ENCODE assay signal across 26 mouse cellular contexts in genomic region chr15:25331877-25332445, GRCm38 (mm10).
DNase-seq lines count a peak whose midpoint lies in the region; ATAC-seq and TF ChIP-seq lines count a peak whose summit lies in the region.
"Had no signal": no experiment of that assay in that cellular context is flagged by ENCODE, and none has a peak within 500 bp of the region (broad histone marks: within the 10 kb centered on the region; RNA-seq: fewer than 3 reads in every experiment).

No protein-coding gene starts in this region.

- H3K27ac ChIP-seq in hindbrain, embryonic 11.5 days (ENCODE audit: low read depth, low read length), result no peak overlapping the region
- H3K27ac ChIP-seq in hindbrain, embryonic 12.5 days, result no peak overlapping the region
- H3K27ac ChIP-seq in ES-E14 (ENCODE audit: insufficient read depth, low read depth, low read length, poor library complexity, severe bottlenecking), result peak overlapping the region; percentile 95; the same call in 1 of the 2 replicates
- no peak overlapping the region for H3K27ac ChIP-seq in stomach, postnatal 0 days (replicated peaks)
- H3K27ac ChIP-seq: embryonic facial prominence, embryonic 13.5 days; forebrain, embryonic 10.5 days; heart, embryonic 15.5 days; limb, embryonic 12.5 days; liver, embryonic 15.5 days had no signal

- 47% methylated on average over 16 of the region's 16 CpGs for WGBS in hindbrain, embryonic 11.5 days
- 34% methylated on average over 16 of the region's 16 CpGs for WGBS in hindbrain, embryonic 12.5 days
- WGBS in stomach, postnatal 0 days, result 64% methylated on average over 16 of the region's 16 CpGs

- H3K4me2 ChIP-seq in hindbrain, embryonic 11.5 days (replicated peaks; ENCODE audit: low read depth, low read length), result no peak overlapping the region
- no peak overlapping the region for H3K4me2 ChIP-seq in hindbrain, embryonic 12.5 days (replicated peaks)
- H3K4me2 ChIP-seq in stomach, postnatal 0 days (replicated peaks; ENCODE audit: low read depth), result no peak overlapping the region
- H3K4me2 ChIP-seq: embryonic facial prominence, embryonic 13.5 days; heart, embryonic 15.5 days; limb, embryonic 12.5 days; liver, embryonic 15.5 days; lung, embryonic 14.5 days had no signal

- H3K4me1 ChIP-seq in hindbrain, embryonic 11.5 days (replicated peaks; ENCODE audit: control insufficient read depth, insufficient read depth, low read length), result no peaks in the 10 kb centered on the region; the same call in 1 of the 2 replicates
- peaks cover 8% of the 10 kb centered on the region for H3K4me1 ChIP-seq in hindbrain, embryonic 12.5 days
- peaks cover 85% of the 10 kb centered on the region for H3K4me1 ChIP-seq in E14TG2a.4 (replicated peaks; ENCODE audit: low read depth, low read length)
- peaks cover 12 to 18% of the 10 kb centered on the region in 2 experiments for H3K4me1 ChIP-seq in ES-E14 (ENCODE audit: control insufficient read depth in 2 of 2, insufficient read depth in 2 of 2, low read length in 2 of 2, poor library complexity in 1 of 2)
- no peaks in the 10 kb centered on the region for H3K4me1 ChIP-seq in stomach, postnatal 0 days (replicated peaks; ENCODE audit: control insufficient read depth, insufficient read depth)
- H3K4me1 ChIP-seq: embryonic facial prominence, embryonic 13.5 days; heart, embryonic 15.5 days; limb, embryonic 12.5 days; liver, embryonic 15.5 days had no signal

- H3K27me3 ChIP-seq in hindbrain, embryonic 11.5 days (ENCODE audit: control insufficient read depth, insufficient read depth, low read length), result no peaks in the 10 kb centered on the region
- no peaks in the 10 kb centered on the region for H3K27me3 ChIP-seq in hindbrain, embryonic 12.5 days
- no peaks in the 10 kb centered on the region for H3K27me3 ChIP-seq in E14TG2a.4 (ENCODE audit: insufficient read depth, low read length)
- H3K27me3 ChIP-seq in stomach, postnatal 0 days (ENCODE audit: control insufficient read depth, insufficient read depth, low read length), result no peaks in the 10 kb centered on the region
- H3K27me3 ChIP-seq: embryonic facial prominence, embryonic 13.5 days; heart, embryonic 15.5 days; limb, embryonic 12.5 days; liver, embryonic 15.5 days had no signal

- in situ Hi-C loops in ES-E14 (cut with MboI; ENCODE audit: low sequenced_read_pairs in 2 of 2, unreplicated experiment in 2 of 2), result no loop called here

- H3K4me3 ChIP-seq in hindbrain, embryonic 11.5 days (ENCODE audit: low read depth, low read length), result no peak overlapping the region
- H3K4me3 ChIP-seq in hindbrain, embryonic 12.5 days, result no peak overlapping the region
- H3K4me3 ChIP-seq in E14TG2a.4 (replicated peaks; ENCODE audit: low read length) (peak overlapping the region; percentile 71), ES-E14 (ENCODE audit: insufficient read depth in 1 of 2, low read depth in 1 of 2, low read length in 2 of 2, poor library complexity in 1 of 2, severe bottlenecking in 1 of 2) (peak overlapping the region; percentile 50 to 51)
- H3K4me3 ChIP-seq in stomach, postnatal 0 days (ENCODE audit: low read depth, low read length), result no peak overlapping the region
- H3K4me3 ChIP-seq: embryonic facial prominence, embryonic 13.5 days; forebrain, embryonic 10.5 days; heart, embryonic 15.5 days; limb, embryonic 12.5 days; liver, embryonic 15.5 days had no signal

- no peak for TF ChIP-seq EP300 in stomach, postnatal 0 days (optimal IDR thresholded peaks at IDR 0.05)

- no peaks in the 10 kb centered on the region for H3K9me3 ChIP-seq in hindbrain, embryonic 11.5 days (ENCODE audit: control insufficient read depth, low read length)
- H3K9me3 ChIP-seq in hindbrain, embryonic 12.5 days (replicated peaks), result no peaks in the 10 kb centered on the region
- H3K9me3 ChIP-seq in E14TG2a.4 (ENCODE audit: low read length) (no peaks in the 10 kb centered on the region), ES-E14 (ENCODE audit: control insufficient read depth, insufficient read depth, low read depth, low read length) (no peaks in the 10 kb centered on the region)
- H3K9me3 ChIP-seq in stomach, postnatal 0 days (ENCODE audit: control insufficient read depth, low read length), result no peaks in the 10 kb centered on the region
- H3K9me3 ChIP-seq: embryonic facial prominence, embryonic 13.5 days; forebrain, embryonic 10.5 days; heart, embryonic 15.5 days; limb, embryonic 12.5 days; liver, embryonic 15.5 days had no signal

- peak; percentile 25 for DNase-seq in hindbrain, embryonic 11.5 days (ENCODE audit: low spot score)
- peak; percentile 51 for DNase-seq in ES-E14 (ENCODE audit: low read depth, low spot score)
- DNase-seq in embryo, embryonic 9.5 days (ENCODE audit: extremely low spot score), result peak; percentile 4
- no peak for DNase-seq in stomach, postnatal 0 days (ENCODE audit: low spot score)
- DNase-seq in heart, postnatal 4 days, result no peak
- DNase-seq: adrenal gland, adult 8-10 months; cerebellum, adult 2 months; cerebellum, postnatal 14 days; heart, postnatal 36 days; kidney, adult 11 months; kidney, postnatal 14 days; layer of hippocampus, adult 9-11 months; lung, embryonic 14.5 days; lung, postnatal 14 days; spleen, adult 18-20 months; thymus, postnatal 4 days had no signal

- H3K36me3 ChIP-seq in hindbrain, embryonic 11.5 days (ENCODE audit: control insufficient read depth, insufficient read depth, low read length), result no peaks in the 10 kb centered on the region
- H3K36me3 ChIP-seq in hindbrain, embryonic 12.5 days, result no peaks in the 10 kb centered on the region
- no peaks in the 10 kb centered on the region for H3K36me3 ChIP-seq in E14TG2a.4 (ENCODE audit: insufficient read depth, low read length)
- no peaks in the 10 kb centered on the region for H3K36me3 ChIP-seq in ES-E14 (ENCODE audit: control insufficient read depth, insufficient read depth, low read length, poor library complexity, severe bottlenecking)
- H3K36me3 ChIP-seq in stomach, postnatal 0 days (ENCODE audit: control insufficient read depth, insufficient read depth, low read length), result no peaks in the 10 kb centered on the region
- H3K36me3 ChIP-seq: embryonic facial prominence, embryonic 13.5 days; forebrain, embryonic 10.5 days; heart, embryonic 15.5 days; limb, embryonic 12.5 days; liver, embryonic 15.5 days had no signal

- no peak for TF ChIP-seq CTCF in E14TG2a.4 (conservative IDR thresholded peaks at IDR 0.05; ENCODE audit: low read length)
- TF ChIP-seq CTCF in stomach, postnatal 0 days (IDR thresholded peaks at IDR 0.05; ENCODE audit: low read depth), result no peak

- ATAC-seq in hindbrain, embryonic 11.5 days (ENCODE audit: low FRiP score), result no peak
- no peak for ATAC-seq in hindbrain, embryonic 12.5 days (ENCODE audit: low FRiP score)
- ATAC-seq in stomach, postnatal 0 days (ENCODE audit: low FRiP score, low TSS enrichment), result no peak
- ATAC-seq: CD4-positive, CD25-positive, alpha-beta regulatory T cell, adult 4 months; forebrain, embryonic 16.5 days; midbrain, embryonic 16.5 days had no signal

- H3K9ac ChIP-seq in hindbrain, embryonic 11.5 days (ENCODE audit: low read depth, low read length), result no peak overlapping the region
- H3K9ac ChIP-seq in hindbrain, embryonic 12.5 days, result no peak overlapping the region
- H3K9ac ChIP-seq in ES-E14 (ENCODE audit: insufficient read depth, low read depth, low read length, poor library complexity, severe bottlenecking), result peak overlapping the region; percentile 65; the same call in 1 of the 2 replicates
- no peak overlapping the region for H3K9ac ChIP-seq in stomach, postnatal 0 days (ENCODE audit: low read length)
- H3K9ac ChIP-seq: embryonic facial prominence, embryonic 13.5 days; heart, embryonic 15.5 days; limb, embryonic 12.5 days; liver, embryonic 15.5 days; lung, embryonic 14.5 days had no signal

TF ChIP-seq in ES-E14, 5 proteins besides CTCF, POLR2A, EP300 and RAD21:
- 0 out of 2 replicates have a peak, but pooled peaks have one; percentile 33 for TF ChIP-seq MAFK (IDR thresholded peaks at IDR 0.05; ENCODE audit: insufficient read depth, low read depth, low read length)
- peak; percentile 58; the same call in 1 of the 2 replicates for TF ChIP-seq CHD2 (IDR thresholded peaks at IDR 0.05; ENCODE audit: low read depth, low read length)
- peak; percentile 59; the same call in 1 of the 2 replicates for TF ChIP-seq HCFC1 (IDR thresholded peaks at IDR 0.05; ENCODE audit: borderline replicate concordance, insufficient read depth, low read length)
- no peak for TF ChIP-seq ZC3H11A (IDR thresholded peaks at IDR 0.05; ENCODE audit: borderline replicate concordance, low read depth, low read length)
- TF ChIP-seq ZNF384 (IDR thresholded peaks at IDR 0.05; ENCODE audit: low read depth, low read length), result no peak

Comparison
In these comparisons a context has a peak if more than half of its experiments do, and no peak if none do; other contexts are left out.
1. DNase-seq: peak in hindbrain, embryonic 11.5 days (single experiment), ES-E14 (single experiment) and embryo, embryonic 9.5 days (single experiment); none in stomach, postnatal 0 days (single experiment) and heart, postnatal 4 days (single experiment).
2. H3K4me3 ChIP-seq: peak in E14TG2a.4 (single experiment) and ES-E14 (2 of 2); none in hindbrain, embryonic 11.5 days (single experiment), hindbrain, embryonic 12.5 days (single experiment) and stomach, postnatal 0 days (single experiment).